ENCODE assay signal across 8 mouse cellular contexts in genomic region chr5:99202074-99202837, GRCm38 (mm10).
DNase-seq lines count a peak whose midpoint lies in the region; ATAC-seq and TF ChIP-seq lines count a peak whose summit lies in the region.

No protein-coding gene starts in this region.

- H3K4me3 ChIP-seq in CH12.LX (replicated peaks in 1 of 3; ENCODE audit: low read depth in 2 of 3, low read length in 2 of 3, poor library complexity in 1 of 3) = no peak overlapping the region
- no peak overlapping the region; the same call in 1 of the 2 replicates for H3K4me3 ChIP-seq in embryonic facial prominence, embryonic 13.5 days
- no peak overlapping the region for H3K4me3 ChIP-seq in liver, embryonic 16.5 days (ENCODE audit: low read depth, low read length)
- H3K4me3 ChIP-seq in neural tube, embryonic 13.5 days = no peak overlapping the region

- peaks cover 6% of the 10 kb centered on the region for H3K27me3 ChIP-seq in CH12.LX (replicated peaks)
- H3K27me3 ChIP-seq in embryonic facial prominence, embryonic 13.5 days = peaks cover 8% of the 10 kb centered on the region
- no peaks in the 10 kb centered on the region for H3K27me3 ChIP-seq in liver, embryonic 16.5 days (ENCODE audit: control insufficient read depth, insufficient read depth, low read depth, low read length)
- no peaks in the 10 kb centered on the region; the same call in 1 of the 2 replicates for H3K27me3 ChIP-seq in neural tube, embryonic 13.5 days

- H3K9me3 ChIP-seq in CH12.LX (replicated peaks; ENCODE audit: low read length) = peaks cover 4% of the 10 kb centered on the region
- H3K9me3 ChIP-seq in embryonic facial prominence, embryonic 13.5 days = no peaks in the 10 kb centered on the region
- no peaks in the 10 kb centered on the region for H3K9me3 ChIP-seq in liver, embryonic 16.5 days (replicated peaks; ENCODE audit: control insufficient read depth, low read length)
- H3K9me3 ChIP-seq in neural tube, embryonic 13.5 days = no peaks in the 10 kb centered on the region

- in situ Hi-C loops in CH12.LX (cut with MboI; ENCODE audit: low pct_ligation_motif_present, low pct_unique_long_range_greater_than_20kb, low sequenced_read_pairs) = loop anchor here (5.0 to 25.0 kb wide), 2 partner anchors 45 to 685 kb away; no protein-coding TSS in a partner anchor

- TF ChIP-seq RAD21 in CH12.LX (IDR thresholded peaks at IDR 0.05; ENCODE audit: low read depth, low read length) = peak; percentile 52

- peak overlapping the region; percentile 67; the same call in 1 of the 2 replicates for H3K4me2 ChIP-seq in CH12.LX (ENCODE audit: insufficient read depth, low read depth, poor library complexity, severe bottlenecking)
- peak overlapping the region; percentile 30 for H3K4me2 ChIP-seq in embryonic facial prominence, embryonic 13.5 days
- H3K4me2 ChIP-seq in liver, embryonic 16.5 days (ENCODE audit: low read depth, low read length) = 0 out of 2 replicates have a peak overlapping the region, but pooled peaks have one; percentile 12
- H3K4me2 ChIP-seq in neural tube, embryonic 13.5 days = peak overlapping the region; percentile 34

- peak; percentile 67 for DNase-seq in CH12.LX (ENCODE audit: extremely low read depth)
- peak; percentile 31 for DNase-seq in adrenal gland, postnatal 25 days
- peak; percentile 40 to 58 for DNase-seq in heart, postnatal 14 days
- peak; percentile 55 to 72 for DNase-seq in kidney, postnatal 4 days
- DNase-seq in urinary bladder, postnatal 25 days (ENCODE audit: low spot score) = peak; percentile 31

- no peaks in the 10 kb centered on the region for H3K36me3 ChIP-seq in CH12.LX (replicated peaks in 1 of 2; ENCODE audit: control insufficient read depth in 1 of 2, insufficient read depth in 1 of 2, low read length in 1 of 2)
- H3K36me3 ChIP-seq in embryonic facial prominence, embryonic 13.5 days = no peaks in the 10 kb centered on the region
- H3K36me3 ChIP-seq in liver, embryonic 16.5 days (ENCODE audit: control insufficient read depth, insufficient read depth) = no peaks in the 10 kb centered on the region
- H3K36me3 ChIP-seq in neural tube, embryonic 13.5 days = no peaks in the 10 kb centered on the region

- 56% methylated on average over 15 of the region's 15 CpGs for WGBS in embryonic facial prominence, embryonic 13.5 days
- WGBS in liver, embryonic 16.5 days (ENCODE audit: insufficient replicate concordance) = 49% methylated on average over 15 of the region's 15 CpGs
- 56% methylated on average over 15 of the region's 15 CpGs for WGBS in neural tube, embryonic 13.5 days

- no peak overlapping the region for H3K9ac ChIP-seq in CH12.LX (ENCODE audit: insufficient read depth, low read depth)
- H3K9ac ChIP-seq in embryonic facial prominence, embryonic 13.5 days = no peak overlapping the region
- no peak overlapping the region for H3K9ac ChIP-seq in liver, embryonic 16.5 days (ENCODE audit: low read depth, low read length)
- no peak overlapping the region for H3K9ac ChIP-seq in neural tube, embryonic 13.5 days

- intact Hi-C loops in heart, postnatal 14 days (cut with DNase I) = loop anchor here (1.0 to 10.0 kb wide), 5 partner anchors 47 to 963 kb away; no protein-coding TSS in a partner anchor

- peak; percentile 64 to 66 for TF ChIP-seq CTCF in CH12.LX (conservative IDR thresholded peaks at IDR 0.05 in 1 of 2, IDR thresholded peaks at IDR 0.05 in 1 of 2; ENCODE audit: low read depth in 2 of 2, low read length in 2 of 2)

- TF ChIP-seq POLR2A in CH12.LX (IDR thresholded peaks at IDR 0.05; ENCODE audit: low read depth, low read length) = no peak

- TF ChIP-seq EP300 in CH12.LX (IDR thresholded peaks at IDR 0.05; ENCODE audit: low read length) = no peak

- no peak overlapping the region for H3K27ac ChIP-seq in CH12.LX (ENCODE audit: insufficient read depth, low read depth)
- no peak overlapping the region for H3K27ac ChIP-seq in embryonic facial prominence, embryonic 13.5 days
- H3K27ac ChIP-seq in liver, embryonic 16.5 days (ENCODE audit: low read length) = no peak overlapping the region
- no peak overlapping the region for H3K27ac ChIP-seq in neural tube, embryonic 13.5 days (replicated peaks)

- H3K79me2 ChIP-seq in CH12.LX (replicated peaks; ENCODE audit: control insufficient read depth, extremely low read depth, insufficient read depth, poor library complexity, severe bottlenecking) = no peaks in the 10 kb centered on the region

- ATAC-seq in embryonic facial prominence, embryonic 13.5 days (ENCODE audit: insufficient number of reproducible peaks, insufficient read depth, low FRiP score, low TSS enrichment, low read depth) = no peak
- ATAC-seq in liver, embryonic 16.5 days (ENCODE audit: low read depth) = no peak
- ATAC-seq in neural tube, embryonic 13.5 days (ENCODE audit: low read depth) = peak; percentile 65

- H3K4me1 ChIP-seq in CH12.LX (ENCODE audit: control insufficient read depth in 1 of 2, insufficient read depth in 2 of 2) = peaks cover 0 to 28% of the 10 kb centered on the region in 2 experiments; a peak in 2 of 4 replicates
- H3K4me1 ChIP-seq in embryonic facial prominence, embryonic 13.5 days = no peaks in the 10 kb centered on the region
- no peaks in the 10 kb centered on the region for H3K4me1 ChIP-seq in liver, embryonic 16.5 days (ENCODE audit: control insufficient read depth, low read depth, low read length)
- H3K4me1 ChIP-seq in neural tube, embryonic 13.5 days (replicated peaks) = no peaks in the 10 kb centered on the region

- dilution Hi-C loops in CH12.LX (cut with MboI; ENCODE audit: extremely low pct_ligation_motif_present, extremely low pct_unique_long_range_greater_than_20kb, low sequenced_read_pairs) = no loop called here

TF ChIP-seq in CH12.LX, 34 proteins besides CTCF, POLR2A, EP300 and RAD21:
- TF ChIP-seq USF2 (conservative IDR thresholded peaks at IDR 0.05; ENCODE audit: low read depth, low read length) = no peak
- no peak for TF ChIP-seq SIN3A (IDR thresholded peaks at IDR 0.05; ENCODE audit: low read length)
- TF ChIP-seq ETS1 (conservative IDR thresholded peaks at IDR 0.05; ENCODE audit: low read depth, low read length) = no peak
- TF ChIP-seq ZNF384 (IDR thresholded peaks at IDR 0.05; ENCODE audit: low read depth, low read length) = peak; percentile 65
- no peak for TF ChIP-seq UBTF (IDR thresholded peaks at IDR 0.05; ENCODE audit: low read depth, low read length)
- no peak for TF ChIP-seq USF1 (IDR thresholded peaks at IDR 0.05; ENCODE audit: low read depth, low read length)
- TF ChIP-seq SMC3 (IDR thresholded peaks at IDR 0.05; ENCODE audit: low read depth, low read length) = peak; percentile 40

Comparison
In these comparisons a context has a peak if more than half of its experiments do, and no peak if none do; other contexts are left out.
1. H3K4me2 ChIP-seq: peak in every context shown above with its lines; median percentile 67 in CH12.LX; 34 in neural tube, embryonic 13.5 days; 30 in embryonic facial prominence, embryonic 13.5 days; 12 in liver, embryonic 16.5 days.